Mouse (Mus musculus) heart, postnatal 14 days (tissue): ENCODE measurements around the gene Cd300a. TPM values are rescaled to one million over a fixed set of nuclear protein-coding genes. Genes with fewer than 3 reads are reported as not detected.

Source experiments
- DNase-seq, 2 experiments: peaks; one replicate each; pipeline ENCODE4 v3.0.0; 2021 to 2022
- intact Hi-C: fragments of 180-260 bp; cut with DNase I; formaldehyde crosslinking; loops from one replicate; pipeline ENCODE4 v1.15.1; 2025
- total RNA-seq, 2 experiments: library from RNA; stranded (reverse); gene quantifications; 2 replicates each; pipeline ENCODE4 v1.2.3; 2021

The Cd300a gene
- total RNA-seq, 2 experiments from 2014 or later = 1.00 to 1.2 TPM

DNA sequence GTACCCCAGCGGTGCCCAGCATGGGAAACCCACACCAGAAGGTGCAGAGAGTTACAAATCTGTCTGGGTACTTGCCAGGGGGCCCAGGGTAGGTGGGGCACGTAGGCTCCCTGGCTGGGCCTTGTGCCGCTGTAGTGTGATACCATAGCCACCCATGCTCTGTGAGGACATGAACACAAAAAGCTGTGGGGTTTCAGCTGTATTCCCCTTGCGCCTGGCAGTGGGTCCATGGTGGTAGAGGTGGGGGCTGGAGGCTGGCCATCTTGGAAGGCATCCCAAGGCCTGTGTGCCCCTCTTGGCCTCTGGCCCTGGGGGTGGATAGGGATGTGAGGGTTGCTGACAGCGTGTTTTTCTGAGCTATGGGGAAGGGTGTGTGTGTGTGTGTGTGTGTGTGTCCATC, 23.8 kb upstream of the Cd300a start:
- no peak for DNase-seq
- intact Hi-C loops = no loop called here

DNA sequence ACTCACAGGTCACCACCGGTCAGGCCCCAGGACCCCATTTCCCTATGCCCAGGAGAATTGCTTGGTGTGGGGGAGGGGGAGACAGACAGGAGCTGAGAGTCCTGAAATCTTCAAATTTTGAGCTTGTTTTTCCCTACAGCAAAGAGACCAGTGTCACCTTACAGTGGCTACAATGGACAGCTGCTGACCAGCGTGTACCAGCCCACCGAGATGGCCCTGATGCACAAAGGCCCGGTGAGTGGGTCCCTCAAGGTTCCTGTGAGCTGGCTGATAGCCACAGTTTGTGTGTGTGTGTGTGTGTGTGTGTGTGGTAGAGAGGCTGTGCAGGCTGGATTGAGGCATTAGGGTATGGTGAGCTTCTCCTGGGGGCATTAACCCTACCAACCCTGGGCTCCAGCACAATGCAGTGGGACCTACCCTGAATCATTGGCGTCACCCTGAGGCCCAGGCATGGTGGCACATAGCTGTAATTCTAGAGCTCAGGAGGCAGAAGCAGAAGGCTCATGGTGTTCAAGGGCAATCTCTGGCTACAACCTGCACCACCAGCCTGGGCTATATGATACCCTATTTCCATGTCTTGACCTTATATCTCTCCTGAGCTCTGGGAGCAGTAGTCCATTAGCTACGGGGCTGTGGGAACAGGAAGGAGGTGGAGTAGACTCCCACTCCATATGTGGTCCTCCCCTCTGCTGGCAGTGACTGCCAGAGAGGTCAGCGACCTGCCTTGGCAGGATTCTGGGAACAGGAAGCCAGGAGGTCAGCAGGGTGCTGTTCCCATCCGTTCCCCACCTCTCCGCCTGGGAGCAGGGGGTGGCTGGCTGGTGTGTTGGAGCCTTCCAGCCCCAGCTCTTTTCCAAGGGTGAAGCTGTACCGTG, 23.1 kb upstream of the Cd300a start:
- intact Hi-C loops = no loop called here
- DNase-seq = peak; percentile 66 to 68

- intact Hi-C loops = no loop called here
- no peak for DNase-seq
Observed at GRCm38 (mm10) chr11:114867361-114868235, 22.2 kb upstream of the Cd300a start.

DNA sequence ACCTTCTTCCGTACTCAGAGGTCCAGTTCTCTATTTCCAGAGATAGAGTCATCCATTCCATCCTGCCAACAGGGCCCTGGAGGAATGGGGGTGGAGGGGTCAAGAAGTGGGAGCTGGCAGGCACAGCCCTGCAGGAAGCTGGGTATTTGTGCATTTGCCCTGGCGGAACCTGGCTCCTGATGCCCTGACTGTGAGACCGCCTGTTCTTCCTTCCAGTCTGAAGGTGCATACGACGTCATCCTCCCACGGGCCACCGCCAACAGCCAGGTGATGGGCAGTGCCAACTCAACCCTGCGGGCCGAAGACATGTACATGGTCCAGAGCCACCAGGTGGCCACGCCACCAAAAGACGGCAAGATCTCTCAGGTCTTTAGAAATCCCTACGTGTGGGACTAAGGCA, 21.6 kb upstream of the Cd300a start:
- DNase-seq = no peak
- intact Hi-C loops = no loop called here

- DNase-seq = no peak
- intact Hi-C loops = no loop called here
Observed at GRCm38 (mm10) chr11:114869787-114870186, 20.1 kb upstream of the Cd300a start.

- intact Hi-C loops = no loop called here
- no peak for DNase-seq
Observed at GRCm38 (mm10) chr11:114871540-114871939, 18.3 kb upstream of the Cd300a start.

DNA sequence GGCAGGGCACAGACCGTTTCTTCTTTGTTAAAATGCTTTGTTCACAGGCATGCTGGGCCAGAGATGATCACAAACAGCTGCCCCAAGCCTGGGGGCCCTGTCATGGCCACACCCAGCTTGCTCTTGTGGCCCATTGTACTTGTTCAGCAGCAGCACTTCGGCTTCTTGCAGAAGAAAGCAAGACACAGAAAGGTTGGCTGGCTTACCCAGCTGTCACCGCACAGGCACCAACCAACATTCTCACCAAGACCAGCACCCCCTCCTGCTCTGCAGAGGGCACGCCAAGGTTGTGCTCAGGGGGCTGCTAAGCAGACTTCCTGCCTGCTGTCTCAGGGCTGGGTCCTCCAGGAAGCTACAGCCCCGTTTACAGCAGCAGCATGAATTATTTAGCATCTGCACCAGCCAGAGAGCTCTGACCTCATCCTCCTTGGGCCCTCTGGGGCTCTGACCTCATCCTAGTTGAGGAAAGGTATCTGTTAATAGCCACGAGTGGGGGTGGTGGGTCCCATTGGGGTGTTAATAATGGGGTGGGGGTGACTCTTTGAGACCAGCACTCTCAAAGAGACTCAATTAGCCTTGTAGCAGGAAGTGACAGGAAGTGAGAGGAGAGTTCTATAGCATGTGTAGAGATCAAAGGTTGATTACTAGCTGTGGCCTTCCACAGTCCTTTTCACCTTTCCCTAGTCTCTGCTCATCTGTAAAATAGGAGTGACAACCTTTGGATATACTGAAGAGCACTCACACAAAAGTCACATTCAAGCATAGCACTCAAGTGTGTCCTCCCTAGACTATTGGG, 16.6 kb upstream of the Cd300a start:
- intact Hi-C loops = no loop called here
- no peak for DNase-seq

GRCm38 (mm10) chr11:114874226-114875145, 15.4 kb upstream of the Cd300a start:
- intact Hi-C loops = loop anchor here (1.0 kb wide), 1 partner anchor 61 kb away; no protein-coding TSS in a partner anchor

DNA sequence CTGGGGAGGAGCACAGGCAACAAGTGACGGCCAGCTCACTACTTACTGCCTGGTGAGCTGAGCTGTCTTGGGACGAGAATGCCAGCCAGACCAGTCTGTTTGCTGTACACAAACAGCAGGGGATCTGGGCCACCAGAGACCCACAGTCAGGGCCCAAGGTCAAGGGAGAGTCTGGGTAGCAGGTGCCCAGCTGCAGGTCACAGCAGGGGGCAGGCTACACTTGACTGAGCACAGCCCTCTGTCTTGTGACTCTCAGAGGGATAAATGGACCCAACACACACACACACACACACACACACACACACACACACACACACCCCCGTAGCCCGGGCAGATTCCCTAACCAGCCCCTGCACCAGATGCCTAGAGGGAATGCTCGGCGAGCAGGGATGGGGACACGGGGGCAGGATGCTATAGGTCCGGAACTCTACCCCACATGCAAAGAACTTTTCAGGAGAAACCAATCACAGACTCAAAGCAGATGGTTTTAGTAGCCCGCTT, 14.5 kb upstream of the Cd300a start:
- intact Hi-C loops = no loop called here
- DNase-seq = no peak

More at GRCm38 (mm10) chr11:114874226-114875145, 15.4 kb upstream of the Cd300a start:
- no peak for DNase-seq

GRCm38 (mm10) chr11:114876176-114876575, 13.7 kb upstream of the Cd300a start:
- intact Hi-C loops = no loop called here
- DNase-seq = no peak

DNA sequence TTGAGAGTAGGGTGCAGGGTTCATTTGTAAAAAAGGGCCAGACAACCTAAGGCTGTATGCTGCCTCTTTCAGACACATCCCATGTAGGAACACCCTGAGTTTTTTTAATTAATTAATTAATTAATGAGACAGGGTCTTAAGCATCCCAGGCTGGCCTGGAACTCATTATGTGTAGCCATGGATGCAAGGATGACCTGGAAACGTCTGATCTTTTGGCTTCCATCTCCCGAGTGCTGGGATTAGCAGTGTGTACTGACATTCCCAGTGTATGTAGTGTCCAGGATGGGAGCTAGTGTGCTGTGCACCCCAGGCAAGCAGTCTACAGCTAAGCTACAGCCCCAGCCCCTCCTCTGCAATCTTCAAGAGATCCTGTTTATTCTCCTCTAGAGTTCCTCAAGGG, 13.2 kb upstream of the Cd300a start:
- no peak for DNase-seq
- intact Hi-C loops = loop anchor here (1.0 kb wide), 1 partner anchor 64 kb away; no protein-coding TSS in a partner anchor

GRCm38 (mm10) chr11:114877145-114877544, 12.7 kb upstream of the Cd300a start:
- peak; percentile 53 to 63 for DNase-seq
- intact Hi-C loops = loop anchor here (1.0 kb wide), 1 partner anchor 65 kb away; no protein-coding TSS in a partner anchor

- no peak for DNase-seq
- intact Hi-C loops = loop anchor here (2.0 kb wide), 1 partner anchor 33 kb away; no protein-coding TSS in a partner anchor
Observed at GRCm38 (mm10) chr11:114879666-114880065, 10.2 kb upstream of the Cd300a start.

DNA sequence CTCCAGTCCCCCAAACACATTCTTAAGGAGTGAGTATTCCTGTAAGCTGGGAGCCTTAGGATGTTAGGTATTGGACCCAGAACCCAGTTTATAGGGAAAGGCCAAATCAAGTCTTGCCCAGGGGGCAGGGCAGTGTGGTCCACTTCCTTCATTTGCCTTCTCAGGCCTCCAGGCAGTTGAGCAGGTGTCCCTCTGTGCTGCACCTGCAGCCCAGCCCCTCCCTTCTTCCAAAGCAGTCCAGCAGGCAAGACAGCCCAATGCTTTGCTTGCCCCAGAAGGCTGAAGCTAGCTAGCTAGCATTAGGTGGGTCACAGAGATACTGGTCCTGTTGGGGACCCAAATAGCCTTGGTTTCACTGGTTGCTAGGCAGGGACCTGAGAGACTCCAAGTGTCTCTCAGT, 9.7 kb upstream of the Cd300a start:
- intact Hi-C loops = no loop called here
- DNase-seq = no peak

- peak in 1 of 2 experiments; percentile 65 for DNase-seq
Observed at GRCm38 (mm10) chr11:114880589-114880988, 9.3 kb upstream of the Cd300a start.

GRCm38 (mm10) chr11:114883251-114883789, 6.5 kb upstream of the Cd300a start:
- no peak for DNase-seq
- intact Hi-C loops = no loop called here

More at GRCm38 (mm10) chr11:114880589-114880988, 9.3 kb upstream of the Cd300a start:
- intact Hi-C loops = no loop called here

- intact Hi-C loops = no loop called here
- DNase-seq = no peak
Observed at GRCm38 (mm10) chr11:114884380-114885100, 5.3 kb upstream of the Cd300a start.

GRCm38 (mm10) chr11:114890542-114890941, 701 bp downstream of the Cd300a start:
- intact Hi-C loops = no loop called here

More at GRCm38 (mm10) chr11:114890542-114890941, 701 bp downstream of the Cd300a start:
- DNase-seq = no peak
